Mouse (Mus musculus): ENCODE data around the gene Adgrf5.

Gene Adgrf5

DNA sequence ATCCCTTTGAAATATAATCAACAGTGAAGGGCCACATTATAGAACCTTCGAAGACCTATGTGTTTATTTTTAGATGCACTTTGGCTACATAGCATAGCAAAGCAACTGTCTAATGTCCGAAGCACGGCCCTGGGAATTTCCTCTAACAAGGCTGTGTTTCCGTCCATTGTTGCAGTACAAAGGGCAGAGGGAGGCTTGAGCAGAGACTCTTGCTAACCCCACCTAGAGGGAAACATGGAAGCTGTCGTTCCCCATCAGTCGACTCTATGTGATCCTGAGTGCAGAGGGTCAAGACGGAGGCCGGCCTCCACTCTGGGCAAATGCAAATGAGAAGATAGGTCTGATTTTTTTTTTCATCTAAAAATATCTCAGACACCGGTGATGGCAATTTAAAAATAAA, 6.2 kb downstream of the Adgrf5 start:
- in situ Hi-C loops (cut with MboI; ENCODE audit: low pct_unique_long_range_greater_than_20kb in 1 of 2, low sequenced_read_pairs in 2 of 2, unreplicated experiment in 1 of 2): no loop called here

DNA sequence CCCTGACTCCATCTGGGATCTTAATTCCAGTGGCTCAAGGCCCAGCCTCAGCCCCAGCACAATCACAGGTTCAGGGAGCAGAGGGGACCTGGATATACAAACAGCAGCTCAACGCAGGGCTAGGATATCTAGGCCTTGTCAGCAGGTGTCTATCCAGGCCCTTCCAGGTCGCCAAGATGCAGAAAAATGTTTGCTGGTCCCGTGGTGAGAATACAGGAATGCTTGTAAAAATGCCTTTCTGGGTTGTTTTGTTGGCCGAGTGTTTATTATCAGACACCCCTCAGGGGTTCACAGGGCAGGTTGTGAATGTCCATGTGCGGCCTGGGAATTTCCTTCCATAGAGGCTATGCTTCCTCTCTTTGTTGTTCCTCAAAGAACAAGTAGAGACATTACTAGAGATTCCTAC, 7.9 kb downstream of the Adgrf5 start:
- in situ Hi-C loops (cut with MboI; ENCODE audit: low pct_unique_long_range_greater_than_20kb in 1 of 2, low sequenced_read_pairs in 2 of 2, unreplicated experiment in 1 of 2): no loop called here

DNA sequence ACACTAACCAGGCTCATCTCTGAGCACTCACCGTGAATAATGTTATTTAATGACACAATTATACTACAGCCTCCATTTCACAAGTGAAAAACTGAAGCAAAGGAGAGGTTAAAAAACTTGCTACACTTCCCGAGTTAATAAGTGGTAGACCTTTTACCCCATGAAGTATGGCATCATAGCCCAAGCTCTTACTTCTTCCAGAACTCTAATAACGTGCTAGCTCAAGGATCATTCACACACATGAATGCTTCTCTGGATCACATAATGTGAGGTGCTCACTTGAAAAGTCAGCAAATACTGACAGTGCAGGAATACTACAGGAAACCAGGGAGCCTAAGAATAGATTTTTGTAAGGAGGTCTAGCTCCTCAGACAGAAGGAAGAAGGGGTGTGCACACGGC, 12.4 kb downstream of the Adgrf5 start:
- in situ Hi-C loops (cut with MboI; ENCODE audit: low pct_unique_long_range_greater_than_20kb in 1 of 2, low sequenced_read_pairs in 2 of 2, unreplicated experiment in 1 of 2): no loop called here

DNA sequence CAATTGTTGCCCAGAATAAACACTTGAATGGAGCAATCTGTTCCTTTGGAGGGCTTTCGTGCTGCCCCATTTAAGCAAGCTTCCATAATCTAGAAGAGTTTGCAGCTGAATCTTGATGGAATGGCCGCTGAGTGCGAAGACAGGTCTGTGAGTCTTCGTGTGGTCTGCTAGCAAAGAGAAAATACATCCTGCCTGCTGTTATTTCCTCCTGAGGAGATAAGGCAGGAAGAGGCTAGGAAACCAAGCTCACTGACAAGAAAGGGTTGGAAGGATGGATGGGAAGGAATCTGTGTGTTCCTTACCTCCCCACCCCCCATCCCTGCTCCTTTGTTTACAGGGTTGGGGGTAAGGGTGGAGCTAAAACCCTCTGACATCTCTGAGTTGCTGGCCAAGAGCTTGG, 13.8 kb downstream of the Adgrf5 start:
- in situ Hi-C loops (cut with MboI; ENCODE audit: low pct_unique_long_range_greater_than_20kb in 1 of 2, low sequenced_read_pairs in 2 of 2, unreplicated experiment in 1 of 2): no loop called here

DNA sequence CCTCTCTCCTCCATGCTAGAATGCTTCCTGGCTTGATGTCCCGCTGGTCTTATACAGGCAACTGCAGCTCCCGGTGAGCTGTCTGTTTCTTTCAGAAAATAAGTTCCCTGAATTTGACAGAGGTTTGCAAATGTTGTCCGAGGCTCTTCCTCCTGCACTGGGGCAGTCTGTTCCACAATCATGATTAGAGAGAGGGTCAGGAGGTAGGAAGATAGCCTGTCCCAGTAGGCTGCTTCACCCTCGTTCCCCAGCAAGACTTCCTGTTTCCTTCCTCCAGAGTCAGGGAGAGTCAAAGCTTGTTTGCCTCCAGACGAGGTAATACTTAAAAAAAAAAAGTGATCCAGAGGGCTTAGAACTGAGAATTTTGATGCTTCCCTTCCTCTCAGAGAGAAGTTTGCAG, 16.3 kb downstream of the Adgrf5 start:
- in situ Hi-C loops (cut with MboI; ENCODE audit: low pct_unique_long_range_greater_than_20kb in 1 of 2, low sequenced_read_pairs in 2 of 2, unreplicated experiment in 1 of 2): no loop called here

DNA sequence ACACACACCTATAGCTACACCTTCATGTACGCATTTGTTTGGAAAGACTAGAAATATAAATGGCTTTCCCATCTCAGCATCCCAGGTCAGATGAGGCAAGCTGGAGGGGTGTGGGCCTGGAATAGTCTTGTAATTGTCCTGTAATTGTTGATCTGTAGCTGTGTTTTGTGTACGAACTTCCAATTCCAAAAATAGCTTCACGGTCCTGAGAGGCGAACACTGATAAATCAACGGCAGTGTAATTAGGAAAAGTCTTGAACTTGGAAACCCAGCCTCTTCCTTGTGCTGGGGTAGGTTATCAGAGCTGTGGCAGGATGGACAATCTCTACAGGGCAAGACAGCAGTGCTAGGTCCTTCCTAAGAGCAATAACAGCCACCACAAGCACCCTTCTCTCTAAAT, 18.5 kb downstream of the Adgrf5 start:
- in situ Hi-C loops (cut with MboI; ENCODE audit: low pct_unique_long_range_greater_than_20kb in 1 of 2, low sequenced_read_pairs in 2 of 2, unreplicated experiment in 1 of 2): no loop called here

DNA sequence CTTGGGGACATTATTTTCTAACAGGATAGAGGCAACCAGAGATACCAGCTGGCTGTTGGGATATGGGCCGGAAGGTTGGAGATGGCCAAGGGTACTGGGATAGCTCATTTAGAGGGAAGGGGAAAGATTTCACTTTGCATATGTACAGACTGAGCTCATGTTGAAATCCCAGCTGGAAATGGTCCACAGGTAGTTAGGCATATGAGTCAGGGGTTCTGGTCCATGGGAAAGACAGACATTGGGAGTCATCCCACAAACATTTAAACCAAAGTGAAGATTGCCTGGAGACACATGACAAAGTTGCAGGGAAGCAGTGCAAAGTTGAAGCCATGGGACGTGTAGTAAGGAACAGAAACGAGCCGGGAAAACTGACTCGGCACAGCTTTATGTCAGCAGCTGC, 26.1 kb downstream of the Adgrf5 start:
- in situ Hi-C loops (cut with MboI; ENCODE audit: low pct_unique_long_range_greater_than_20kb in 1 of 2, low sequenced_read_pairs in 2 of 2, unreplicated experiment in 1 of 2): no loop called here

DNA sequence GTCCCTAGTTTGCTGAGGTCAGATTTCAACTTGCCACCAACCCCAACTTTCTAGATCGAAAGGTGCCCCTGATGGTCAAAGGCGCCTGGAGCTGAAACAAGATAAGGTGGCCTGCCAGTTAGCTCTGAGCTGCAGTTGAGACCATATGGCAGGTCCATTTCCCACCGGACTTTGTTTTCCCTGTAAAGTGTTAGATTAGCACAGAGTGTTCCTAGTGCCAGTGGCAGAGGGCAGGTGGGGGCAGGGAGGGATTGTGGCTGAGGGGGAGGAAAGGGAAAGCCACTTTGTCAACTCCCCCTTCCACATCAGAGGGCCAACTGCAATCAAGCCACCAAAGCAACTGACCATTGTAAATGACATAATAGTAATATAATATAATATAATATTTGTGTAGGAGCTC, 26.9 kb downstream of the Adgrf5 start:
- in situ Hi-C loops (cut with MboI; ENCODE audit: low pct_unique_long_range_greater_than_20kb in 1 of 2, low sequenced_read_pairs in 2 of 2, unreplicated experiment in 1 of 2): no loop called here

DNA sequence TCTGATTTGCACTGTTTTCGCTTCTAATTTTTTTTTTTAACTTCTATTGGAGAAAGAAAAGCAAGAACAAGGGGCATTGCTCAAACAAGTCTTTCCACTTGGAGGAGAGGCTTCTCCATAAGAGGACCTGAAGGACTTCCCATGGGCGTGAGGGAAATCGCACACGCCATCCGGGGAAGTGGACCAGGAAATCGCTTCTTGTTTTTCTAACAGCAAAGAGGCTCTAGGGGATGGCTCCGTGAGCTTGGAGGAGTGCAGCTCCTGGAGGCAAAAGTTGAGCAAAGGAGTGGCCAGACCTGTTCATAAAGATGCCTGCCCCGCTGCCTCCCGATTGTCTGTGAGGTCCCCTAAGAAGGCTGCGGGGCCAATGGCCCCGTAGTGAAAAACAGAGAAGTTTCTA, 29.0 kb downstream of the Adgrf5 start:
- in situ Hi-C loops (cut with MboI; ENCODE audit: low pct_unique_long_range_greater_than_20kb in 1 of 2, low sequenced_read_pairs in 2 of 2, unreplicated experiment in 1 of 2): no loop called here

DNA sequence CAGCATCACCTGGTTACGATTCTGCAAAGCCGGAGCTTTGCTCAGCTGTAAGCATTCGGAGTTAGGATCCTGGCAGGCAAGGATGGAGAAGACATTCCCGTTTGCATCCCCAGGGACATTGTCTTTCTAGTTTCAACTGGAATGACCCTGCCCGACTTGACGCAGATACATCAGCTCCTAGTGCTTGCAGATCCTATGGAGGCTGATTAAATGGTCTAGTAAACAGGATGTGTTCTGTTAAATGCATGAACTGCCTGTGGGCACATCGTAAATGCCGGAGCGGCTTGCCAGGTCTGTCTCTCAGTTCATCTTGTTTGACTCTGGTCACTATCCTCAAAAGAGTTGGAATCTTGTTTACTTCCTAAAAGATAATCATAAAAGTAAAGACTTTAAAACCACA, 31.9 kb downstream of the Adgrf5 start:
- in situ Hi-C loops (cut with MboI; ENCODE audit: low pct_unique_long_range_greater_than_20kb in 1 of 2, low sequenced_read_pairs in 2 of 2, unreplicated experiment in 1 of 2): no loop called here

DNA sequence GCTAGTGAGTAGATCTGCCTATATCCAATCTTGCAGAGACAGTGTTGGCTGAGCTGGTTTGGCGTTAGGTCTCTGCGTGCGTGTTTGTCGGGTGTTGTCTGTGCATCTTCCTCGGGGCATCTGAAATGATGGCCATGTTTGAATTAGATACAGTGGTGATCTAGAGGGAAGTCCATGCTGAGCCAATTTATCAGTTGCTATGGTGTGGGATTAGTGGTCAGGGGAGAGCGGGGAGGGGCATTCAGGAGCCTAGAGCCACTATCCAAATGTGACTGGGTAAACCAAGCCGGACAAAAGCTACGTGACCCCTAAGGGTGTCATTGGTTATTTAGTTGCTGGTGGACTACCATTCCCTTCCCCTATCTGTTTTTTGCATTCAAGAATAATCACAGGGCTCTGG, 33.4 kb downstream of the Adgrf5 start:
- in situ Hi-C loops (cut with MboI; ENCODE audit: low pct_unique_long_range_greater_than_20kb in 1 of 2, low sequenced_read_pairs in 2 of 2, unreplicated experiment in 1 of 2): no loop called here

DNA sequence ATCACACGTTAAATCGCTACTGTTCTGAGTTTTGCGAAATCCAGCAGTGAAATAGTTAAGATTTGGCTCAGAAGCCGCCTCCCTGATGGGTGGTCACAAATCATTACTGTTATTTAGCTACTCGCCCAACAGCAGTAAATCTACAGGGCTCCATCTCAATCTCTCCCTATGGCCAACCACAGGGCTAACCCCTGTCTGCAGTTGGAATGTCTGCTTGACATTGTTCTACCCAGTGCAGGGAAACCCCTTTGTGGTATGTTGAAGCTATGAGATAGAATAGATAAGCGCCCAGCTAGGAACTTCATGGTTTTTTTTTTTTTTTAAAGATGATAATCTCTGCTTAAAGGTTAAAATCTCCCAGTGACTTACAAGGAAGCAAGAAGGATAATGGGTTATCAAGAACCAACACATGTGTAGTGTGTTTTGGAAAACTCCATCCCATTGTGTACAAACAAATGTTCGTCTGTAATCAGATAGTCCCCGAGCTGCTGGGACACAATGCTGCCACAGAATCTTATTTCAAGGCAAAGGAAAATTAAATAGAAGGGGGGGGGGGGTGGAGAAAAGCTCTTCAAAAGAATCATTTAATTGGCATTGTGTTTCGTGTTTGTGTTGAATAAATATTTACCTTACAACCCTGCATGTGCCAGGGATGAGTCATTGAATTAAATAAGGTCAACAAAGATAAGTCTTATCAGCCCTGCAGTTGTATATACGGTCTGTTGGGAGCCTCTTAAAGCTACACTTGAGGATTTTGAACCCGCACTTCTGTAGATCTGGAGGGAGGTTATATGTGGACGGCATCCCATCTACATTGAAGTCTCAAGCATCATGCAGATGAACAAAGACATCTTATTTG, 35.4 kb downstream of the Adgrf5 start:
- in situ Hi-C loops (cut with MboI; ENCODE audit: low pct_unique_long_range_greater_than_20kb in 1 of 2, low sequenced_read_pairs in 2 of 2, unreplicated experiment in 1 of 2): no loop called here

DNA sequence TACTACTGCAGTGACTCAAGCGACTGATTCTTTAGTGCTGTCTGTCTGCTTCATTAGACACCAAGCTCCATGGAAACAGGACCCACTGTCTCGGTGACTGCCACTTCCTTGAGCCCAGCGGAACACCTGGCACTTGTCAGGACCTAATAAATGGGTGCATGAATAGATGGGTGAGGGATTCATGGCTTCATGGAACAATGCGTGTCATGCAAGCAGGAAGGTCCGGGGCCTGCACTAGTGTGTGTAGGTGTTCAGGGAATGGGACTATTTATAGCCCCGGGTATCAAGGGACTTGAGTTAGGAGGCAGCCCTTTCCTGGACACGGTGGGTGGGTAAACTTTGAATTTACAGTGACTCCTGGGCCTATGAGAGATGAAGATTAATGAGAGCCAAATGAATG, 38.4 kb downstream of the Adgrf5 start:
- in situ Hi-C loops (cut with MboI; ENCODE audit: low pct_unique_long_range_greater_than_20kb in 1 of 2, low sequenced_read_pairs in 2 of 2, unreplicated experiment in 1 of 2): no loop called here

DNA sequence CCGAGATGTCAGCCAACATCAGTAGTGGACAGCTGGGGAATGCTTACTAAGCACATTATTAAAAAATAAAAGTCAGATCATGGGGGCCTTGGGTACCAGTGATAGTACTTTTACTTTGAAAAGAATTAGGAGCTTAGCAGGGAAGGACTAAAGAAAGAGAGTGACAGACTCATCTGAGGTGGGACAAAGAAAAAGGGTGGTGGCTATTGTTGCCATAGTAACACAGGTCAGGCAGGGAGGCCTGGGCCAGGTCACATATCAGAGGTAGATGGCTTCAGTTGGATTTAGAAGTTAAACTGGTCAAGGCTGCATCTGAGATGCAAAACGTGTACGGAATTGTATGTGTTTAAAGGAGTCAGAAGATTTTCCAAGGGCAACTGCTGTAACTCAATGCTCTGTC, 38.9 kb downstream of the Adgrf5 start:
- in situ Hi-C loops (cut with MboI; ENCODE audit: low pct_unique_long_range_greater_than_20kb in 1 of 2, low sequenced_read_pairs in 2 of 2, unreplicated experiment in 1 of 2): no loop called here

DNA sequence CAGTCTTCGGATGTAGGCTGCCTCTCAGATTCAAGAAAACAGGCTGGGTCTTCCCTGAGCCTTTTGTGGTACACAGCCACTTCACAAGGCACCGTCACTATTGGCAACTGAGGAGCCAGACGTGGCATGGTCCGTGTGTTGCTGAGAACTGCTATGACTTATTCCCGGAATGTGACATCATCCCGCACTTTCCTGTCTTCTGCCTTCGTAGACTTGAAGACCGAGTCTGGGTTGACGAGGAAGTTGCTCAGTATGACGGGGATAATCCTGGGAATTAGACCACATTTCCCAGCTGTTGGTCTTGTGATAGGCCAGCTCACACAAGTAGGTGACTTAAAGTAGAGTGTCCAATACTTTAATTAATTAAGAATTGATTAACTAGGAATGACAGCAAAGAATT, 40.2 kb downstream of the Adgrf5 start:
- in situ Hi-C loops (cut with MboI; ENCODE audit: low pct_unique_long_range_greater_than_20kb in 1 of 2, low sequenced_read_pairs in 2 of 2, unreplicated experiment in 1 of 2): no loop called here

DNA sequence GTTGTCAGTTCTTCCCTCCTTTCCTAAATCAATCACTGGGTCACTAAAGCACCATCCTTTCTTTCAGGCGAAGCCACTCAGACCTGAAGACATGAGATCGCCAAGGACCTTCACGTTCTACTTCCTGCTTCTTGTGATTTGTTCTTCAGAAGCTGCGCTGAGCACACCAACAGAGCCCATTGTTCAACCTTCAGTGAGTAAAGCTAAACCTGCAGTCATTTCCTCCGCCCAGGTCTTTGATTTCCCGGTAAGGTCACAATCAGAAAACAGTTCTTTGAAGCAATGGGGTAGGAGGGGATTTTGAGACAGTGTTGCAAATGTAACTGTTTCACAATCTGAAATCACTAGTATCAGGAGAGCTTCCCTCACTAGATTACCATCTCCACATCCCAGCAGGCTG, 43.6 kb downstream of the Adgrf5 start:
- in situ Hi-C loops (cut with MboI; ENCODE audit: low pct_unique_long_range_greater_than_20kb in 1 of 2, low sequenced_read_pairs in 2 of 2, unreplicated experiment in 1 of 2): no loop called here

DNA sequence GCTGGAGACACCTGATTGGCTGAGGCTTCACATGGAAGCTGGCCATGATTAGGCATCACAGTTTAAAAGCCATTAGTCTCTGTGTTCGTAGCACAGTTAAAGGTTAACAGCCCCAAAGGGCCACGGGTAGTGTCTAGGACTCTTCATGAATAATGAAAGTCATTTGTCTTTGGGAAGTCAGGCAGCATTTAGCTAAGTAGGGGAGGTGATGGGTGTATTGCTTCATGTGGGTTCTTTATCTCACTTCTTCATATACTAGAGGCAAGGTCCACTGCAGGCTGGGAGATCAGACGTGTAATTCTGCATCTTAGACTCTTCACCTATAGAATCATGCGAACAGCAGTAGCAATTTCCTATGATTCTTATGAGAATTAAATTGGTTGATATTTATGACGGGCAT, 44.2 kb downstream of the Adgrf5 start:
- in situ Hi-C loops (cut with MboI; ENCODE audit: low pct_unique_long_range_greater_than_20kb in 1 of 2, low sequenced_read_pairs in 2 of 2, unreplicated experiment in 1 of 2): no loop called here

DNA sequence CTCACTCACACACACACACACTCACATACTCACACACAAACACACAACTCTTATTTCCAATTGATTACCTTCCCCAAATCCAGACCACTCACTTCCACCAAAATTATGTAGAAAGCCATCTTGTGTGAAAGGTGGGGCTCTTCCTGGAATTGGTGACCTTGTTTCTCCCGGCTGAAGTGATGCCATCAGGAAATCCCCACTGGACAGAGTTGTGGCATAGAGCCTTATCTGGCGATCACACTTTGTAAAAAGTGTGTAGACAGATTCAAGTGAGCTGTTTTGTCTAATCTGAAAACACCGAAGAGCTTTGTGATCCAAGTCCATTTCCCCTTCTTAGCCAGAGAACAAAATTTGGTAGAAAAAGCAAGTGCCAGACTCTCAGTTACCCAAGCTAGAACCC, 46.1 kb downstream of the Adgrf5 start:
- in situ Hi-C loops (cut with MboI; ENCODE audit: low pct_unique_long_range_greater_than_20kb in 1 of 2, low sequenced_read_pairs in 2 of 2, unreplicated experiment in 1 of 2): no loop called here

DNA sequence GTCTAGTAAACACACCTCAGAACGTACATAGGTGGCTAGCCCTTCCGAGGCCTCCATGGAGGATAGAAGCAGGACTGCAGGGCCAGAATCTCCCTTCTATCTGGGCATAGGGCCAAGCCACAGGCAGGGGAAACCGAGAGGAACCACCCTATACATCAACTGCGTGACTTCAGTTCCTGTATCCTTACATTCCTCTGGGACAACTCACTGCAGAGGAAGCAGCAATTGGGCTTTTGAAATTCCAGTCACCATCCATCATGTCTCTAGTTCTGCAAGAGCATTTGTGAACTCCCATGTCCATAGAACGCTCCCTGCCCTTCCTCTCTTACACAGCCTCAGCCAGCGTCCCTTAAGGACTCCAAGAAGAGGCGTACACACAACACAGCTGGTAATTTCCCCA, 47.3 kb downstream of the Adgrf5 start:
- in situ Hi-C loops (cut with MboI; ENCODE audit: low pct_unique_long_range_greater_than_20kb in 1 of 2, low sequenced_read_pairs in 2 of 2, unreplicated experiment in 1 of 2): no loop called here

DNA sequence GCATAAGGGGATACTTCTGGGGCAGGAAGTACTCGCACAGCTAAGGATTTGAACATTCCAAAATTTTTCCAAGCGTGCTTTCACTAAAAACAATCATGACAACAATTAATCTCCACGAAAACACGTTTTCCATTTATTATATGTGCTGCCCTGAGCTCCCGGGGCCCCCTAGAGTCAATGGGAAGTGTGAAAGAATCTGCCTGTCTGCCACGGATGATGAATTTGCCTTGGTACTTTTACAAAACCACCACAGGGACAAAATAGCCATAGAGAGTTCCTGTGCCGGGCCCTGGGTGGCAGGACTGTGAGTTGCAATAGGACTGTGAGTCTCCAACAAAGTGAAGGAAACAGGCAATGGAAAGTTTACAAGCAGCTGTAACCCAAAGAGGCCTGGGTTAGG, 52.9 kb downstream of the Adgrf5 start:
- in situ Hi-C loops (cut with MboI; ENCODE audit: low pct_unique_long_range_greater_than_20kb in 1 of 2, low sequenced_read_pairs in 2 of 2, unreplicated experiment in 1 of 2): loop anchor here in 1 of 2 experiments (5.0 kb wide), 1 partner anchor 51 kb away; the partner anchor contains the start of gene Adgrf5

DNA sequence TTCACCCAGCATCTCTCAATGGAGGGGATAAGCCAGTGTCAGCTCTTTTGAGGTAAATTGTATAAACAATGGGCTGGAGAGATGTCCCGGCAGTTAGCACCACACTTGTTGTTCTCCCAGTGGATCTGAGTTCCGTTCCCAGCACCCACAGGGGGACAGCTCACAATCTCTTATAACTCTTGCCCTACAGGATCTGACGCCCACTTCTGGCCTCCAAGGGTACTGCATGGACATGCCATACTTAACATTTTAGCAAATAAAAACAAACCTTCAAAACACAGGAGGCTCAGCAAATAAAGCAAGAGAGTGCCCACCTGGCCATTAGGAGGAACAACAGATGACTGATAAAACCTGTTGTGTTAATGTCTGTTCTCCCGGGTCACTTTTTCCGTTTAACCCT, 59.0 kb downstream of the Adgrf5 start:
- in situ Hi-C loops (cut with MboI; ENCODE audit: low pct_unique_long_range_greater_than_20kb in 1 of 2, low sequenced_read_pairs in 2 of 2, unreplicated experiment in 1 of 2): no loop called here
